Mouse (Mus musculus) layer of hippocampus, adult 9-11 months (tissue): ENCODE results near the gene Cep250.

Experiments
- DNase-seq: peaks from one replicate; pipeline ENCODE4 v3.0.0; 2022

Gene Cep250

GRCm38 (mm10) chr2:155973348-155973747 is 17.1 kb downstream of the Cep250 start:
- no peak for DNase-seq

GRCm38 (mm10) chr2:155974087-155974731 is 18.0 kb downstream of the Cep250 start:
- DNase-seq, result no peak

GRCm38 (mm10) chr2:155979328-155979991 is 23.2 kb downstream of the Cep250 start:
- DNase-seq, result peak; percentile 44

GRCm38 (mm10) chr2:155985776-155986175 is 29.5 kb downstream of the Cep250 start:
- no peak for DNase-seq

- DNase-seq, result no peak
Observed at GRCm38 (mm10) chr2:155987131-155987530, 30.9 kb downstream of the Cep250 start.

- peak; percentile 41 for DNase-seq
Observed at GRCm38 (mm10) chr2:155989085-155989484, 32.8 kb downstream of the Cep250 start.

- DNase-seq, result no peak
Observed at GRCm38 (mm10) chr2:155991151-155991550, 34.9 kb downstream of the Cep250 start.

GRCm38 (mm10) chr2:155991863-155992321 is 35.6 kb downstream of the Cep250 start:
- peak; percentile 68 for DNase-seq

GRCm38 (mm10) chr2:156005393-156005792 is 49.1 kb downstream of the Cep250 start:
- no peak for DNase-seq

GRCm38 (mm10) chr2:156007888-156008532 is 51.8 kb downstream of the Cep250 start, which contains the start of the genes 6430550D23Rik and Ergic3:
6430550D23Rik (minus strand) TSS chr2:156007977.
Ergic3 (plus strand) TSS chr2:156008045.
- peak; percentile 98 for DNase-seq

GRCm38 (mm10) chr2:156018106-156018505 is 61.8 kb downstream of the Cep250 start:
- DNase-seq, result no peak

GRCm38 (mm10) chr2:156021219-156021618 is 65.0 kb downstream of the Cep250 start:
- DNase-seq, result no peak

GRCm38 (mm10) chr2:156021765-156022164 is 65.5 kb downstream of the Cep250 start:
- DNase-seq, result no peak

- DNase-seq, result no peak
Observed at GRCm38 (mm10) chr2:156025482-156025881, 69.2 kb downstream of the Cep250 start.

GRCm38 (mm10) chr2:156039390-156039789 is 83.1 kb downstream of the Cep250 start:
- DNase-seq, result no peak

- DNase-seq, result no peak
Observed at GRCm38 (mm10) chr2:156042903-156043302, 86.6 kb downstream of the Cep250 start.

- DNase-seq, result no peak
Observed at GRCm38 (mm10) chr2:156047929-156048328, 91.7 kb downstream of the Cep250 start.
